ENCODE assay signal across 8 mouse cellular contexts in the genomic region with DNA sequence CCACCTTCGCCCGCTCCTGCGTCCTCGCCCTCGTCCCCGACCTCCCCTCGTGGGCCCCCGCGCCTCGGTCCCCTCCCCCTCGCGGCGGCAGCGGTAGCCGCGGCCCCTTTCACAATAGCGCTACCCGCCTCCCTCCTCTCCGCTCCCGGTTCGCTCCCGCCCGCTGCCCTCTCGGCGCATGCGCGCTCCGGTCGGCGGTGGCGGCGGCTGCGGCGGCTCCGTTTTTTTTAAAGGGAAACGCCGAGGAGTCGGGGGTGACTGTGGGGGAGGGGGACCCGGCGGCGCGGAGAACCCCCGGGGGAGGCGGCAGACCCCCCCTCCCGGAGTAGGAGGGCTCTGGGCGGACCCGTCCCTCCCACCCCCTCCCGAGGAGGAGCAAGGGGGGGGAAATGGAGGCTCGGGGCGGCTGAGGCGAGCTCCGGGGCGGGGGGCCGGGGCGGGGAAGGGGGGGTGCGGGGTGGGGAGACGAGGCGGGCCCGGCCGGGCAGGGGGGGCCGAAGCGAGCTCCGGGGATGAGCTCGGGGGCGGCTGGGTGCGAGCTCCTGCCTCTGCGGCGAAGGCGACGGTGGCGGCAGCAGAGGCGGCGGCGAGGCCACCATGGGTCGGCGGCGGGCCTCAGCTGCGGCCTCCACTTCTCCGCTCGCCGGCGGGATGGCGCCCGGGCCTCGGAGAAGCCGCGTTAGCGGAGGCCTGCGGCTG. TPM values are rescaled to one million over a fixed set of nuclear protein-coding genes. Genes with fewer than 3 reads are reported as not detected.
DNase-seq lines count a peak whose midpoint lies in the region; ATAC-seq and TF ChIP-seq lines count a peak whose summit lies in the region.

Gene Msl1 (plus strand): TSS at position 502 of the 699 bp plus-strand sequence.

- intact Hi-C loops in left cerebral cortex, postnatal 14 days (cut with DNase I), result no loop called here

- H3K9me3 ChIP-seq in hindbrain, postnatal 0 days (ENCODE audit: low read length), result no peaks in the 10 kb centered on the region

- H3K27me3 ChIP-seq in hindbrain, postnatal 0 days (ENCODE audit: insufficient read depth, low read length), result no peaks in the 10 kb centered on the region

- peak; percentile 88 for DNase-seq in adipocyte (ENCODE audit: low spot score)
- peak; percentile 90 for DNase-seq in gastrocnemius, postnatal 10 days
- peak; percentile 91 for DNase-seq in hindbrain, postnatal 0 days (ENCODE audit: low spot score)
- DNase-seq in left cerebral cortex, postnatal 14 days (ENCODE audit: low spot score in 2 of 2), result peak in 1 of 2 experiments; percentile 88
- peak; percentile 88 for DNase-seq in right cerebral cortex, postnatal 14 days
- peak; percentile 79 to 89 for DNase-seq in urinary bladder, postnatal 36 days (ENCODE audit: low spot score in 2 of 2)

- peaks cover 6% of the 10 kb centered on the region; the same call in 1 of the 2 replicates for H3K4me1 ChIP-seq in cortical plate, adult 2 months (ENCODE audit: control insufficient read depth, insufficient read depth, low read length)
- H3K4me1 ChIP-seq in hindbrain, postnatal 0 days (ENCODE audit: insufficient read depth, low read length), result peaks cover 22% of the 10 kb centered on the region; the same call in 1 of the 2 replicates

- peak within 1 kb of the TSS; percentile 99 for H3K9ac ChIP-seq in hindbrain, postnatal 0 days (replicated peaks; ENCODE audit: low read length)

- H3K27ac ChIP-seq in cortical plate, adult 2 months (ENCODE audit: insufficient read depth, low read length), result peak within 1 kb of the TSS; percentile 98
- H3K27ac ChIP-seq in hindbrain, postnatal 0 days, result peak within 1 kb of the TSS; percentile 97

- H3K36me3 ChIP-seq in hindbrain, postnatal 0 days (ENCODE audit: insufficient read depth, low read length), result peaks cover 7% of the 10 kb centered on the region; the same call in 1 of the 2 replicates

- TF ChIP-seq CTCF in cortical plate, adult 2 months (IDR thresholded peaks at IDR 0.05; ENCODE audit: extremely low read depth, insufficient read depth, low read length), result no peak
- TF ChIP-seq CTCF in hindbrain, postnatal 0 days (IDR thresholded peaks at IDR 0.05; ENCODE audit: low read depth), result no peak

- H3K4me2 ChIP-seq in hindbrain, postnatal 0 days (ENCODE audit: low read depth, low read length), result peak within 1 kb of the TSS; percentile 96

- ATAC-seq in hindbrain, postnatal 0 days, result peak; percentile 74
- peak; percentile 63 for ATAC-seq in megakaryocyte progenitor cell, adult 5-6 weeks (replicated peaks; ENCODE audit: poor library complexity)

- 1% methylated on average over 47 of the region's 89 CpGs for WGBS in hindbrain, postnatal 0 days

- peak; percentile 42; the same call in 1 of the 2 replicates for TF ChIP-seq POLR2A in cortical plate, adult 2 months (IDR thresholded peaks at IDR 0.05; ENCODE audit: extremely low read depth, insufficient read depth, low read length)

- peak within 1 kb of the TSS; percentile 63 for H3K4me3 ChIP-seq in cortical plate, adult 2 months (ENCODE audit: insufficient read depth, low read length)
- H3K4me3 ChIP-seq in hindbrain, postnatal 0 days (ENCODE audit: low read length), result peak within 1 kb of the TSS; percentile 98

RNA-seq across cellular contexts. Expression of gene Msl1, which starts in this region (rescaled TPM):
- 119 and 131 TPM in 2 replicates for polyA plus RNA-seq in cortical plate, adult 2 months (2012; rRNA removed)
- total RNA-seq in gastrocnemius, postnatal 10 days (2021), result 10 to 100 TPM; 62.6 to 74.1 TPM
- 77.7 and 94.3 TPM in 2 replicates for total RNA-seq in hindbrain, postnatal 0 days (2014; rRNA removed)
- polyA plus RNA-seq in hindbrain, postnatal 0 days (2015; fragmentation: Nextera tagmentation; extraction: Ambion mirVana), result 25.0 and 25.4 TPM in 2 replicates
- 100 to 1,000 TPM; 168 to 170 TPM for total RNA-seq in left cerebral cortex, postnatal 14 days (2021)
- 60.8 and 62.0 TPM in 2 replicates for total RNA-seq in megakaryocyte progenitor cell, adult 5-6 weeks (2015)
- total RNA-seq in megakaryocyte progenitor cell, adult 5-6 weeks (2017), result 76.3 and 99.9 TPM in 2 replicates
